Mouse (Mus musculus) thymus, postnatal 0 days (tissue): ENCODE data around the gene Gm28434. TPM values are rescaled to one million over a fixed set of nuclear protein-coding genes. Genes with fewer than 3 reads are reported as not detected.

Experiments used
- DNase-seq: peaks from one replicate; pipeline ENCODE4 v3.0.0-alpha.2; 2015; ENCODE audit warnings: low spot score
- polyA plus RNA-seq: library from polyadenylated mRNA; unstranded; fragments of >200 nt; fragmentation: Nextera tagmentation; extraction: Ambion mirVana; gene quantifications from 2 replicates; pipeline ENCODE4 v1.2.1, GENCODE M21; 2015

Gm28434 gene
- not detected in 2 replicates for polyA plus RNA-seq

DNA sequence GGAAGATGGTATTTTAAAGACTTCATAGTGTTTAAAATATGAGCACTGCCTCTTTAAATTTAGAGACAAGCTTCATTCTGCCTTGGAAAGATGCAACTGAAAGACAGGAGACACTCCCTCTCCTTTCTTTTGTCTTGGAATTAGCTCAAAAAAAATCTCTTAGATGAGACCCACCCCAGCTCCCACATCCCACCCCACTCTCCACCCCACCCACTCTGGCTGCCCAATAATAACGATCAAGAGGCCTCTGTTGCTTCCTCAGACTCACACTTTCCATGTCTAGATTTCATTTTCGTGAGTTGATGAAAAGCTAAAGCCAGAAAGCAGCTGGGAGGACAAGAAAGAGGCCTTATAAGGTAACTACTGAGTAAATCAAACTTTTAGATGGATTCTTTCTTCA, at the start of gene Gm28434, which contains the start of gene 2310003L06Rik:
Gene Gm28434 (plus strand): TSS at position 317 of the 400 bp plus-strand sequence.
Gene 2310003L06Rik (plus strand): TSS at position 259 of the 400 bp plus-strand sequence.
- no peak for DNase-seq

DNA sequence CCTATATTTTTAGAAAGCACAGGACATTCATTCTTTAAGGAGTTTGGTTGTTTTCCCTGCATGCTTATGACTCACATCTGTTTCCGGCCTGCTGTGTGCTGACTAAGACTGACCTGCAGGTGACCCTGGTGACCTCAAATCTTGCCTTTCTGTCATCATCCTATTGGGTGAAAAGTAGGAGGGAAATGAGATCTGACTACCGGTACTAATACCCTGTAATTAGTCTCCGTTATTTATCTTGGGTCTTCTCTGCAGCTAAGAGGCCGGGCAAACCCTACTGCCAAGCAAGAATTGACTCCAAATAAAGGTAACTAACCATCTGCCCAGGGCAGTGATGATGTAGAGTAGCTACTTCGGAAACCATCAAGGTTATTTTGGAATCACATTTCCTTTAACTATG, 43.9 kb upstream of the Gm28434 start, which contains the start of gene Csn3:
Gene Csn3 (plus strand): TSS at position 208 of the 400 bp plus-strand sequence.
- no peak for DNase-seq

DNA sequence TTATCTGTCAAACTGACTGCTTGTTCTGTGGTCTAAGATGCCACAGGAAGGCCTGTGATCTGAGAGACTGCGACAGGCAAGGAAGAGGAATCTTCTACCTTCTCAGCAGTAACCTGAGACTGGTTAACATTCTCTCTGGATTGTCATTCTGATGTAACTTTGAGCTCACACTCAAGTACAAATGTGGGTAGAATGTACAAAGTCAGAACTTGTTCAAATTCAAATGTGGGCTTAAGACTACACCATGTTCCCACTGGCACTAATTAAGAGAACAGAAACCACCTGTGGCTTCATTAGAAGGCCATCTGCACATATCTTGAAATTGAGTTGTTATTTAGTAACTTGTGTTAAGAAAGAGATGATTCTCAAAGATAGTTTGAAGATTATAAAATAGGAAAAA, 37.7 kb upstream of the Gm28434 start:
- DNase-seq, result no peak

DNA sequence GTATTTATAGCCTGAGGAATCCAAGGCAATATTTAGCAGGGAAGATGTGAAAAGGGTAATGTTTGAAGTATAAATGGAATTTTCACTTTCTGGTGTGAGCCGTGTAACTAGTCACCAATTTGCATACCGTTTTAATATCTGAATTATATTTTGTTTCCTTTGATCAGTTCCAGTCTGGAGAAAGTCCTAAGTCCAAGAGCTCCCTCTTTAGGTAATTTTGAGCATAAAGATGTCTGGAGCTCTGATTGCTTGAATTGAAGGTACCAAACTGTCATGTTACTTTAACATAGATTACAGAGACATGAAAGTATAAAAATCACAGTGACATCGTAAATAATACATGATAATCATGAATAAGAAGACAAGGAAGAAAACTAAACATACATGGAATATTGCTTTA, 28.6 kb upstream of the Gm28434 start:
- DNase-seq, result no peak

DNA sequence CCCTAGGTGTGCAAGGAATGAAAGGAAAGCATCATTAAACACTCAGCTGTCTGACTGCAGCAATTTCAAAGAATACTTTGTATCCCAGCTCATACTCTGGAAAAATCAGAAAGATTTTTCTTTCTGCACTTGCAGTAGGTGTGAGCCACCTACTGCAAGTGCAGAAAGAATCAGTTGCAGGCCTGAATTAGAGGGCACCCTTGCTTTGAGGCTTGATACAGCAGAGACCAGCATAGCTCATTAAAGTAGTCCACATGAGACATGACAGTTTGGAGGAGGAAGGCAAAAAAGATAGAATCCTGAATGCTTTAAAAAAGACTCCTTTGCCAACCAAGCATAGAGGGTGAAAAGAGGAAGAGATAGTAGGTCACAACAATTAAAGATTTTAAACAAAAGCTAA, 26.8 kb upstream of the Gm28434 start:
- DNase-seq, result no peak

DNA sequence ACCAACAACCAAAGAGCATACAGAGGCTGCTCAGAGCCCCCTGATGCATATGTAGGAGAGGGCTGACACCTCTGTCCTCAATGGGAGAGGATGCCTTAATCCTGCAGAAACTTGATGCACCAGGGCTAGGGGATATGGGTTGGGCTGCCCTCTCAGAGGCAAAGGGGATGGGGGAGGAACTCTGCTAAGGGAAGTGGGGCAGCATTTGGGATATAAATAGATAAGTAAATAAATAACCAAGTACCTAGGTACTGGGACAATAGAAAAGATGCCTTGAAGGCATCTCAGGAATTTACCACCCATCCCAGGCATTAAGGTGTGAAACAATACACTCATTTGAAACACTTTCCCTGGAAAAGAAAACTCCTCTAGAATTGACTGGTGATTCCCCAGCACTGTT, 17.5 kb upstream of the Gm28434 start:
- no peak for DNase-seq

DNA sequence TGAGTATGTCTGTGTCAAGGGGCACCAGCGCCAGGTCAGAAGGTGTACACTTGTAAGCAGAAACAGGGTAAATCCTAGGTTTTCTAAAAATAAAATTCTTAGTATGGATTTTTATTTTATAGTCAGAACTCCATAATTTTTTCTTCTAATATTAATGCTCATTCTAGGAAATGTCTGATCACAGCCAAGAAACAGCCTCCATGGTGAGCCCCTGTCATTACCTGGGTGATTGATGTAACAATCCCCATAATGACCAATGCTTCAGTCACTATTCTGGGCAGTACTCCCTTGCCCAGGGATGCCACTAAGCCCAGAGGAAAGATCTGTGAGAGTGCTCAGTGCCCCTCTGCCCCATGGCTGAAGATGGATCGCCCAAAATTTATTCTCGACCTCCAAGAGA, 9.8 kb downstream of the Gm28434 start, which contains the start of gene Cabs1:
Gene Cabs1 (plus strand): TSS at position 301 of the 400 bp plus-strand sequence.
- no peak for DNase-seq

DNA sequence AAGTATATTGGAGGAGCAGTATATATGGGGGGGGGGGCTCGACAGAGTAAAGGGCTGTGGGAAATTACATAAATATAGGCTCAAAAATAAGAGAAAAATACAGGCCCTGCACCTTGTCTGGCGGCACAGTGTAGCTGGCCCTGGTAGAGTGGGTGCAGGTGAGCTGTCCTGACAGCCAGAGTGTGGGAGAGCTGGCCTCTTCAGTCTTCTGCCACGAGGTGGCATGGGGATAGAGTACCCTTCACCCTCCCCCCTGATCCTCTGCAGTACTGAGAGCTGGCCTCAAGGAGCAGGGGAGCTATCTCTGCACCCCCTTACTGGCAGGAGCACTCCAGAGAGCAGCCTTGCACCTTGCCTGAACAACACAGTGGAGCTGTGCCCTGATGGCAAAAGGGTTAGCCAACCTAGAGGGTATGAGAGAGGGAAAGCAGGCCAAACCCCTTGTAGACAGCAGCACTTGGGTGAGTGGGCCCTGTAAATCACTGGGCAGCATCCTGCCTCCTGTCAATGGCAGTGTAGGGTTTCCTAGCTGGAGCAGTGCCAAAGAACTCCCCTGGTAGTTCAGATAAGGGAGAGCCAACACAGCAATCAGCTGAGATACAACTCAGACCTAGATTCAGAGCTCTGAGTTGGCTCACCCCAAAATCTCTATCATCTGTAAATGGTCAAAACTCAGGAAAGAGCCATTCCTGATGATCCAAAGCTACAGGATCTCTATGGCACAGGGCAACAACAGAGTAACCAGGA, 13.3 kb downstream of the Gm28434 start:
- no peak for DNase-seq

DNA sequence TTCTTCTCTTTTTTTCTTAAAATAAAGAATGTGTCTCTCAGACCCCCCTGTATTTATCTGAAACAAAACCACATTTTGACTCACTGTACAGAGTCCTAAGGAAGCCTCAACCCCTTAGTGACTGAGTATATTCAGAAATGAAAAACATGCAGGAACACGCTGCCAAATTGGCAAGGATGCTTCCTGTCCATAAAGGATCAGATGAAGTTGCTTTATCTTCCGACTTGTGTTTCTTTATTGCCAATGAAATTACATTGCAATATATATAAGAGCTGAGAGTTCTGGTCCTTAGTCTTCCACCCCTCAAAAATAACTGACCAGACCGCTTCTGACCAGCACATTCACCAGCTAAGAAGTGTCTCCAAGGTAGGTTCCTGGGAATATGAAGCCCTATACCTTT, 32.9 kb downstream of the Gm28434 start, which contains the start of gene Smr3a:
Gene Smr3a (plus strand): TSS at position 301 of the 400 bp plus-strand sequence.
- no peak for DNase-seq

DNA sequence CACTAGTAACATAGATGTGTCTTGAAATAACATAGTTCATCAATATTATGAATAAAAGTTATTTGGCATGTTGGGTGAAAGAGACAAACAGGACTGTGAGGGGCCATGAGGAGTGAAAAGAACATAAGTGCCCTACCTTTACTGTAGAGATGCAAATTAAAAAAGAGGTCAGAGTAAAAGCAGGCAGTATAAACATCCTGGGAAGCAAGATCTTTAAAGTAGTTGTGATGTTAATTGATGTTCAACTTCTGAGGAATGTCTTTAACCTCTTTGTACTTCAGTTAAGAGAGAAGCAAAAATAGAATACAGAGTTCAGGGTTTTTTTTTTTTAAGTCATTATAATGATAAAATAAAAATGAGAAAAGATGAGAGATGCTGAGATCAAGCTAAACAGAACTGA, 35.9 kb downstream of the Gm28434 start:
- no peak for DNase-seq

Other genes starting within 250 kb of the Gm28434 start
- 1.0 and 1.4 TPM in 2 replicates for gene Csn1s2a, start 194.9 kb upstream of the Gm28434 start, polyA plus RNA-seq
- gene Csn1s2b, start 161.4 kb upstream of the Gm28434 start, polyA plus RNA-seq, result 0.22 TPM in 1 of 2 replicates, not detected in the other
- not detected in 2 replicates for gene Prr27, start 143.8 kb upstream of the Gm28434 start, polyA plus RNA-seq
- gene Odam, start 84.5 kb upstream of the Gm28434 start, polyA plus RNA-seq, result 0.12 and 0.26 TPM in 2 replicates
- gene Csn3, start 43.9 kb upstream of the Gm28434 start, polyA plus RNA-seq, result 0.27 and 0.39 TPM in 2 replicates
- gene 2310003L06Rik, start 58 bp upstream of the Gm28434 start, polyA plus RNA-seq, result not detected in 2 replicates
- not detected in 2 replicates for gene Cabs1, start 9.9 kb downstream of the Gm28434 start, polyA plus RNA-seq
- gene Smr3a, start 33.0 kb downstream of the Gm28434 start, polyA plus RNA-seq, result 0.31 TPM in 1 of 2 replicates, not detected in the other
- gene Smr2, start 117.0 kb downstream of the Gm28434 start, polyA plus RNA-seq, result not detected in 2 replicates
- not detected in 2 replicates for gene Gm11116, start 142.0 kb downstream of the Gm28434 start, polyA plus RNA-seq
- not detected in 2 replicates for gene Gm11115, start 184.6 kb downstream of the Gm28434 start, polyA plus RNA-seq